Mouse (Mus musculus) liver, embryonic 11.5 days (tissue): ENCODE measurements around the gene Optc. TPM values are rescaled to one million over a fixed set of nuclear protein-coding genes. Genes with fewer than 3 reads are reported as not detected.

Experiments used
- ATAC-seq: fragments of 200-750 bp; cut with Nextera tagmentation; replicated peaks from 2 replicates; pipeline ENCODE4 v1.8.0; 2017; ENCODE audit warnings: moderate number of reproducible peaks, mild to moderate bottlenecking, moderate TSS enrichment, moderate library complexity; ENCODE audit not compliant: low FRiP score
- DNase-seq: peaks from one replicate; pipeline ENCODE4 v3.0.0-alpha.2; 2017; ENCODE audit warnings: low spot score
- H3K27ac ChIP-seq: fragments of 300-500 bp; sonication (generic); 2 replicates; pipeline ENCODE4 v1.5.1; 2014; ENCODE audit warnings: mild to moderate bottlenecking, low read depth, low read length, control low read depth
- H3K27me3 ChIP-seq: fragments of 300-500 bp; sonication (generic); replicated peaks from 2 replicates; pipeline ENCODE4 v1.6.1; 2014; ENCODE audit warnings: low read length, mixed read lengths; ENCODE audit not compliant: control insufficient read depth, insufficient read depth
- H3K36me3 ChIP-seq: fragments of 300-500 bp; sonication (generic); 2 replicates; pipeline ENCODE4 v1.6.1; 2014; ENCODE audit warnings: mild to moderate bottlenecking, low read length, moderate library complexity, mixed read lengths; ENCODE audit not compliant: control insufficient read depth, insufficient read depth
- H3K4me1 ChIP-seq: fragments of 300-500 bp; sonication (generic); replicated peaks from 2 replicates; pipeline ENCODE4 v1.6.1; 2014; ENCODE audit warnings: low read length, mixed read lengths; ENCODE audit not compliant: control insufficient read depth, insufficient read depth
- H3K4me2 ChIP-seq: fragments of 300-500 bp; sonication (generic); 2 replicates; pipeline ENCODE4 v1.6.1; 2014; ENCODE audit warnings: mild to moderate bottlenecking, control low read depth, moderate library complexity
- H3K4me3 ChIP-seq: fragments of 300-500 bp; sonication (generic); 2 replicates; pipeline ENCODE4 v1.5.1; 2014; ENCODE audit warnings: low read depth, low read length, control low read depth
- H3K9ac ChIP-seq: fragments of 300-500 bp; sonication (generic); 2 replicates; pipeline ENCODE4 v1.6.1; 2014; ENCODE audit warnings: low read depth, low read length, control low read depth
- H3K9me3 ChIP-seq: fragments of 300-500 bp; sonication (generic); 2 replicates; pipeline ENCODE4 v1.6.1; 2016; ENCODE audit warnings: low read length, inconsistent platforms, mixed read lengths; ENCODE audit not compliant: control insufficient read depth
- WGBS: fragments of 180-500 bp; shearing (Covaris S2); extraction: QIAGEN DNeasy Blood & Tissue Kit; methylation state at CpG from one replicate; pipeline ENCODE4 v1.1.7; 2014; 5-methylcytosine and 5-hydroxymethylcytosine counted together
- polyA plus RNA-seq: library from polyadenylated mRNA; unstranded; fragments of >200 nt; fragmentation: Nextera tagmentation; extraction: Ambion mirVana; gene quantifications from 2 replicates; pipeline ENCODE4 v1.2.1, GENCODE M21; 2014

Gene Optc
- polyA plus RNA-seq, 1 experiment from 2014 or later, result 0.40 TPM

DNA sequence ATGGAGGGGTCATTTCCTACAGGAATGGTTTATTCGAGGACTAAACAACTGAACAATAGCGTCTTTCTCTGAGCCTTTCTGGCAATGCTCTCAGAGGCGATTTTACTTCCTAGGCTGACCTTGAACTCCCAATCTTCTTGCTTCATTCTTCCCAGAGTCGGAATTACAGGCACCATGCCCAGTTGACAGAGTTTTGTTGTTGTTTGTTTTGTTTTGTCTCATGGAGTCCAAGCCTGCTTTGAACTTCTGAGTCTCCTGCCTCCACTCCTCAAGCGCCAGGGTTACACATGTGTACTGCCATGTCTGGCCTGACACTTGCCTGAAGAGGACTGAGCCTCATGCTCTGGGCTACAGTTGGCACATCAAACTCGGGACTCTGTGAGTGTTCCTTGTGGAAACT is 5.2 kb upstream of the Optc start:
- peaks cover 29% of the 10 kb centered on the region for H3K27me3 ChIP-seq
- 73% methylated on average over 6 of the region's 6 CpGs for WGBS

DNA sequence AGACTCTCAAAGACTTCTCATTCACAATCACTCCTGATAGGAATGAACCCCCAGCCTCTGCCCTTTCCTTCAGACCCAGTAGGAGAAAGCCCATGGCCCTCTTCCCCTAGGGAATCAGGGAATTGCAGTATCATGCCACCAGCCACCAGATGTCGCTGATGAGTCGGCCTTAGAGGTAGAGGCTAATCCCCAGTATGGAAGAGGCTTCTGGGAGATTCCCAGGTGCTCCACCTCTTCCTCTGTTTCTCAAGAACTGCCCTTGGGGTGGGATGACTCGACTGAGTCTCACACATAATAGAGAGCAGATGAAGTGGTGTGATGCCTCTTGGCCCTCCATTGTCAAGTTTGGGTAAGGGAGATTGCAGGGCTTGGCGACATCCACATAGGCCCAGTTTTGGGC is 3.7 kb upstream of the Optc start:
- ATAC-seq (no peak), DNase-seq (peak; percentile 58)
- H3K9ac ChIP-seq, result no peak overlapping the region
- no peak overlapping the region for H3K4me3 ChIP-seq
- H3K27ac ChIP-seq, result no peak overlapping the region
- H3K36me3 ChIP-seq, result no peaks in the 10 kb centered on the region
- peaks cover 14% of the 10 kb centered on the region for H3K4me1 ChIP-seq
- 23% methylated on average over 4 of the region's 4 CpGs for WGBS
- H3K9me3 ChIP-seq, result no peaks in the 10 kb centered on the region
- H3K27me3 ChIP-seq, result peaks cover 39% of the 10 kb centered on the region
- H3K4me2 ChIP-seq, result no peak overlapping the region

More for the DNA sequence above, 5.2 kb upstream of the Optc start:
- DNase-seq (no peak), ATAC-seq (no peak)
- Histone ChIP-seq H3K4me2 (no peak overlapping the region), H3K4me3 (no peak overlapping the region), H3K4me1 (peaks cover 10% of the 10 kb centered on the region), H3K9me3 (no peaks in the 10 kb centered on the region), H3K9ac (no peak overlapping the region), H3K27ac (no peak overlapping the region), H3K36me3 (no peaks in the 10 kb centered on the region)

DNA sequence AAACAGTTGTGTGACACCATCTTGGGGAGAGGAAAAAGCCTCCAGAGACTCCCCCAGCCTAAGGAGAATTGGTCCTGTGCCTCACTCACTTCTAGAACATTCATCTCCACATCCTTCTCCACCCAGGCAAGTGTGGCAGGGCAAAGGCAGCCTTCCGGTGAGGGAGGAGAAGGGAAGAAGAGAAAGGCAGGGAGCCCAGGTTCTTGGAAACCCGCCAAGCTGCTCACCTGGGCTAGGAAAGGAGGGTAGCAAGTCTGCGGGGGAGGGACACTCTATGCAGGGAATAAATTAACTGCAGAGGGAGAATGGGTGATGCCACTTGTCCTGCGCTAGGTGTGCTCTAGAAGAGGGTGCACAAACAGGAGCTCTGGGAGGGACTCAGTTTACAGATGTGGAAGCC is 3.2 kb upstream of the Optc start:
- peaks cover 39% of the 10 kb centered on the region for H3K27me3 ChIP-seq
- WGBS, result 76% methylated on average over 4 of the region's 4 CpGs
- no peaks in the 10 kb centered on the region for H3K9me3 ChIP-seq
- H3K9ac ChIP-seq, result no peak overlapping the region
- no peaks in the 10 kb centered on the region for H3K36me3 ChIP-seq
- H3K4me2 ChIP-seq, result no peak overlapping the region
- peaks cover 14% of the 10 kb centered on the region for H3K4me1 ChIP-seq
- no peak overlapping the region for H3K27ac ChIP-seq
- H3K4me3 ChIP-seq, result no peak overlapping the region
- no peak for ATAC-seq
- DNase-seq, result no peak

DNA sequence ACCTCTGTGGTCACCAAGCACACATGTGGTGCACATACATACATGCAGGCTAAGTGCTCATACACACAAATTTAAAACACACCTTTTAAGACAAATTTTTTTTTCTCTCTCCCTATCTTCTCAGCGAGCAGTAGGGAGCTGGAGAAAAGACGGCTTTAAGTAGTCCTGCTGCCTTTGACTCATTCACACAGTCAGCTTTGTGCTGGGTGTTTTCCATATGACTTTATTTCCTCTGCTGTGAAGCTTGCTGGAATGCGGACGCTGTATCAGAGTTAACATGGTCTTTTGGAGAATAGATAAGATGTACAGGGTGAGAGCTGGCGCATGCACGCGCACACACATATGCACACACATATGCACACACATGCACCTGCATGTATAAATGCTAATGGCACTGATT is 2.3 kb upstream of the Optc start:
- peaks cover 42% of the 10 kb centered on the region for H3K27me3 ChIP-seq
- H3K4me1 ChIP-seq, result peaks cover 14% of the 10 kb centered on the region
- H3K9ac ChIP-seq, result no peak overlapping the region
- no peaks in the 10 kb centered on the region for H3K9me3 ChIP-seq
- 79% methylated on average over 7 of the region's 7 CpGs for WGBS
- no peak overlapping the region for H3K4me3 ChIP-seq
- no peak for ATAC-seq
- no peak overlapping the region for H3K27ac ChIP-seq
- no peaks in the 10 kb centered on the region for H3K36me3 ChIP-seq
- no peak overlapping the region for H3K4me2 ChIP-seq
- no peak for DNase-seq

DNA sequence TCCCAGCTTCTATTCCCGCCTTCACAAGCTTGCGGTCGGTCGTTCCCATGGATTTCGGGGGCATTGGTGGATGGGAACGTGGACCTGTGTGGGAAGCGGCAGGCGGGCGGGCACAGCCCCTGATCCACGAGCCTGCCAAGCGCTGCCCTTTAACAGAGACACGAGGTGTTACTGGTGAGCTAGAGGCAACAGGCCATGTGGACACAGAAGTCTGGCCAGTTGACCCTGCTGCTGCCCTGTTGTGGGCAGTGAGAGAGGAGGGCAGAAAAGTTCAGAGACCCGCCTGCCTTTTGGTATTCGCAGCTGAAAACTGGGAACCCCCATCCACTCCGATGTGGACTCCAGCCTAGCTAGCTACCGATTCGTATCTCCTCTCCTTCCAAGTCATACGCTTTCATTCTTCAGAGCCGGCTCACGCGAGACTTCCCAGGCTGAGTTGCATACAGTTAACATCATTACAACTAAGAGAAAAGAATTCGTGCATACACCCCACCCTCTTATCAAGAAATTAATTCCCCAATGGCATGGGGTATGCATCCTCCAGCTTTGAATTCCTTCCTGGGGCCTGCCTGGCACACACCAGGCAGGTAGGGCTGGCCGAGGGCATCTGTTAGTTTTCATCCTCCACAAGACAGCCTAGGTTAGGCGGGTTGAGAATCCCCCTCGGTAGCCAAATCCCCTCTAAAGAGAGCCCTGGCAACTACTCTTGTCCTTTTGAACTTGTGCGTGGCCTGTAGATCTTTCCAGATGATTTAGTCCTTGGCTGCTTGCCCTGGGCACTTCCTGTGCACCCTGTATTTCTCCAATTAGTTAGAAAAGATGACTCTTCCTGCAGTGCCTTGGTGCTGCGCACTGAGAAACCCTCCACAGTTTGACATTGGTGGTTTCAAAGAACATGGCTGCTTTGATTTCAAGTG is 1.1 kb upstream of the Optc start:
- peaks cover 44% of the 10 kb centered on the region for H3K27me3 ChIP-seq
- 13% methylated on average over 27 of the region's 27 CpGs for WGBS
- peak overlapping the region; percentile 93 for H3K4me2 ChIP-seq
- peak; percentile 40; the same call in 1 of the 2 replicates for ATAC-seq
- no peak overlapping the region for H3K27ac ChIP-seq
- H3K4me3 ChIP-seq, result peak overlapping the region; percentile 51
- H3K4me1 ChIP-seq, result peaks cover 14% of the 10 kb centered on the region
- H3K36me3 ChIP-seq, result no peaks in the 10 kb centered on the region
- peak overlapping the region; percentile 64 for H3K9ac ChIP-seq
- no peaks in the 10 kb centered on the region for H3K9me3 ChIP-seq
- DNase-seq, result no peak

DNA sequence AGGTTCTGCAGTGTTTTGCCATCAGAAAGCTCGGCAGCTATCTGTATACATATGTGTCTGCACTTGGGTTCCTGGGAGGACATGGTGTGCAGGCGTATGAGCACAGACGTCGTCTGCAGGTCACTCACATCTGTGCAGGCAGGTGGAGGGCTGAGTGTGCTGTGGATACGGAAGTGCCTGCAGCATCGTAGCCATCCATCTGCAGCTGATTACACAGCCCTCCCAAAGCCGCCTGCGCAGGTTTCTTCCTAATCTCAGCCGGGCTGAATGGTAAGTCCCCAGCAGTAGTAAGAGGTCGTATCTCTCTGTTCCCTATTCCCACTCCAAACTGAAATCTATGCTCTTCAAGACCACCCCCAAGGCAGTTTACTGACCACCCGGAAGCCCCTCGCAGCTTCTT is 1.4 kb downstream of the Optc start:
- no peak overlapping the region for H3K27ac ChIP-seq

DNA sequence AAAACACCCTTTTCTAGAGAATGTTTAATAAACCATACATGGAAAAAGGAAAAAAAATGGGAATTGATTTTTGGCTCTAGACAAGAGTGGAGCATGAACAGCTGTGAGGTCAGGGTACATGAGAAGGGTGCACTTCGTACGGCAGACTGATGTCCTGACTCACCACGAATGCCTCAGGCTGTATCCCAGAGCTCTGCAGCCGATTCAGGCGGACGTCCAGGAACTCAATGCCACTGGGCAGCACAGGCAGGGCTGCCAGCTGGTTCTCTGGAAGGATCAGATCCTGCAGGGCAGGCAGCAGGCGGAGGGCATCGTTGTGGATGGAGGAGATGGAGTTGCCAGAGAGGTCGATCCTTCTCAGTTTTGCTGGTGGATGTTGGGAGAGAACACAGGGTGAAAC is 7.0 kb downstream of the Optc start:
- DNase-seq (no peak), ATAC-seq (no peak)
- WGBS, result 83% methylated on average over 9 of the region's 9 CpGs
- no peaks in the 10 kb centered on the region for H3K9me3 ChIP-seq
- H3K4me3 ChIP-seq, result no peak overlapping the region
- no peak overlapping the region for H3K4me2 ChIP-seq
- H3K27me3 ChIP-seq, result peaks cover 5% of the 10 kb centered on the region; the same call in 1 of the 2 replicates
- no peak overlapping the region for H3K27ac ChIP-seq
- peaks cover 9% of the 10 kb centered on the region; the same call in 1 of the 2 replicates for H3K4me1 ChIP-seq
- no peaks in the 10 kb centered on the region for H3K36me3 ChIP-seq
- no peak overlapping the region for H3K9ac ChIP-seq

More for the DNA sequence above, 1.4 kb downstream of the Optc start:
- Histone ChIP-seq H3K4me2 (no peak overlapping the region), H3K27me3 (peaks cover 44% of the 10 kb centered on the region), H3K36me3 (no peaks in the 10 kb centered on the region), H3K4me3 (no peak overlapping the region), H3K9me3 (no peaks in the 10 kb centered on the region), H3K4me1 (peaks cover 14% of the 10 kb centered on the region), H3K9ac (no peak overlapping the region)
- 57% methylated on average over 12 of the region's 12 CpGs for WGBS
- DNase-seq (no peak), ATAC-seq (no peak)

DNA sequence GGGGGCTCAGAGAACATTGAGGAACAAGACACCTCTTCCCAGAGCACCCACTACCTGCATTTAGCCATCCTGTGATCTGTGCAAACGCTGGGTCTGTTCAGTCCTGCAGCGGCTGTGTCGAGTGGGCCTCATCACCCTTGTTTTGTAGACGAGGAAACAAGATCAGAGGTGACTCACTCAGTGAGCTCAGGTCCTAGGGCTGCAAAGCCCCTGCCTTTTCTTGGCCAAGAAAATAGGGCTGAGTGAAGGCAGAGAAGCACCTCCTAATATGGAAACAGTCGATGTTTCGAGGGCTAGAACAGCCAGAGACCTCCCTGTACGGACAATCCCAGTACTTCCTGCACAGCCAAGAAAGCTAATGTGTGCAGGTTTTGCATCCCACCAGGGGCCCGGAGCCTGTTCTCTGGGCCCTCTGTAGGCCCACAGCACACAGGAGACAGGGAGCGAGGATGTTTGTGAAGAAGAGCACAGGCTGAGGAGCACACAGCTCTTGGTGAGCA is 8.7 kb downstream of the Optc start:
- H3K4me3 ChIP-seq, result no peak overlapping the region
- peaks cover 24% of the 10 kb centered on the region for H3K4me1 ChIP-seq
- no peak overlapping the region for H3K9ac ChIP-seq
- no peak for ATAC-seq
- no peaks in the 10 kb centered on the region for H3K27me3 ChIP-seq
- 75% methylated on average over 9 of the region's 9 CpGs for WGBS
- H3K27ac ChIP-seq, result no peak overlapping the region
- no peaks in the 10 kb centered on the region for H3K9me3 ChIP-seq
- H3K36me3 ChIP-seq, result no peaks in the 10 kb centered on the region
- DNase-seq, result no peak
- no peak overlapping the region for H3K4me2 ChIP-seq

DNA sequence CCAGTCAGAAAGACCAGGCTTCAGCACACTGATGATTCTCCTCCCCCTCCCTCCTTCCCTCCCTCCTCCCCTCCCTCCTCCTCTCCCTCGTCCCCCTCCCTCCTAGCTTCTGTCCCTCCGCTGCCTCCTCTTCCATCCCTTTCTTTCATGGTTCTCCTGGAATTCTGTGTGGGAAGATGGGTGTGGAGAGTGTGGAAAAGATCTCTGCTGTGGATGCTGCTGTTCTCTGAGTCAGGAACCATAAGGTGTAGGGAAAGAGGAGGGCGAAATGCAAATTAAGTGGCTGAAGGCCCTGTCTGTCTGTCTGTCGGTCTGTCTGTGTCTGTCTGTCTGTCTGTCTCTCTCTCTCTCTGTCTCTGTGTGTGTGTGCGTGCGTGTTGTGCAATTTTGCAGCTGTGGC is 10.5 kb downstream of the Optc start:
- Histone ChIP-seq H3K4me1 (peaks cover 34% of the 10 kb centered on the region), H3K27ac (no peak overlapping the region), H3K9ac (no peak overlapping the region), H3K27me3 (no peaks in the 10 kb centered on the region), H3K9me3 (no peaks in the 10 kb centered on the region), H3K4me2 (no peak overlapping the region), H3K36me3 (no peaks in the 10 kb centered on the region), H3K4me3 (no peak overlapping the region)
- DNase-seq (no peak), ATAC-seq (no peak)
- WGBS, result 72% methylated on average over 6 of the region's 6 CpGs
